Mouse (Mus musculus): ENCODE results near the gene Abhd17a. TPM values are rescaled to one million over a fixed set of nuclear protein-coding genes. Genes with fewer than 3 reads are reported as not detected.

Gene Abhd17a
- polyA plus RNA-seq, 1 experiment from 2014 or later = 50.8 TPM

DNA sequence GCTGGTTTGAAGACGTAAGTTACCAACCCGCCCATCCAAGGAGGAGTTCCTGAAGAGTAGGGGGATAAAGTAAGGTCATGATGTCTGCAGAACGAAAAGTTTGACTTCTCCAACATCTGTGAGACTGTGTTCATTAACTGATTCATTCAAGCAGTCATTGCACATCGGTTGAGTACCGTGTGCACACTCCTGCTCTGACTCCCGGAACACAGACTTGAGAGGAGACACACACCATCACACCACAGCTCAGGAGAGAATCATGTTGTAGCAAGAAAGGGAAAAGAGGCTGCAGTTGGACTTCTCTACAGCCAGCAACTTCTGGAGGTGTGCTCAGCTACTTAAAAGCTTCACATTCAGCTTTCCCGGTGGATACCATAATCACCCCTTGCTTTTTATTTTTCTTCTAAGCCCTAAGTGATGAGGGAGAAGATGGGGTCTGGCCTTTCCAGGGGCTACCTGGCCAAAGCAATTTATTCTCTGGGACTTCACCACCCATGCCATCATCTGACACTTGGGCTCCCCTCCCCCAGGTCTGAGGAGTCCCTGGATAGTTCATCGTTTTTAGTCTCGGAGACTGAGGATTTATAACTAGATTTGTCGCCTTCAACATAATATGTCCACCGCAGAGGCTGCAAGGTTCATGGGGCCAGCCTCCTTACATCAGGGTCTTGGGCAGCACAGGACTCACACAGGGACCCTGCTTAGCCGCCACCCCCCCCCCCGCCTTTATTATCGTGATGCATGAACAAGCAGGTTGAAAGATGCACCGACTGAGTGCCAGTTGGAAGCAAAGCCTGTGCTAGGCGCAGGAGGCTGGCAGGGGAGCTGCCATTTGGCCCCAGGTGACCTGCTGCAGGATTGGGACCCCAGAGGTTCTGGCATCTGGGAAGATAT is 30.9 kb upstream of the Abhd17a start:
- no peak for ATAC-seq (ENCODE audit: insufficient read depth)

GRCm38 (mm10) chr10:80620365-80620764 is 30.2 kb upstream of the Abhd17a start:
- no peak overlapping the region for H3K9ac ChIP-seq
- H3K27ac ChIP-seq (replicated peaks) = peak overlapping the region; percentile 99
- H3K4me1 ChIP-seq (replicated peaks) = peaks cover 63% of the 10 kb centered on the region
- no peak for ATAC-seq (ENCODE audit: insufficient read depth)
- H3K4me2 ChIP-seq = no peak overlapping the region
- H3K4me3 ChIP-seq (replicated peaks) = no peak overlapping the region
- H3K27me3 ChIP-seq = no peaks in the 10 kb centered on the region
- H3K9me3 ChIP-seq (replicated peaks) = no peaks in the 10 kb centered on the region
- H3K36me3 ChIP-seq (replicated peaks) = peaks cover 6% of the 10 kb centered on the region; the same call in 1 of the 2 replicates
- 80% methylated on average over 9 of the region's 9 CpGs for WGBS (ENCODE audit: insufficient replicate concordance)

More for the DNA sequence above, 30.9 kb upstream of the Abhd17a start:
- no peaks in the 10 kb centered on the region for H3K27me3 ChIP-seq
- H3K36me3 ChIP-seq (replicated peaks) = no peaks in the 10 kb centered on the region
- peaks cover 67% of the 10 kb centered on the region for H3K4me1 ChIP-seq (replicated peaks)
- peak overlapping the region; percentile 89 for H3K4me3 ChIP-seq (replicated peaks)
- H3K27ac ChIP-seq (replicated peaks) = peak overlapping the region; percentile 99
- H3K9ac ChIP-seq = peak overlapping the region; percentile 41
- peak overlapping the region; percentile 97 for H3K4me2 ChIP-seq
- WGBS (ENCODE audit: insufficient replicate concordance) = 59% methylated on average over 16 of the region's 16 CpGs
- no peaks in the 10 kb centered on the region for H3K9me3 ChIP-seq (replicated peaks)

DNA sequence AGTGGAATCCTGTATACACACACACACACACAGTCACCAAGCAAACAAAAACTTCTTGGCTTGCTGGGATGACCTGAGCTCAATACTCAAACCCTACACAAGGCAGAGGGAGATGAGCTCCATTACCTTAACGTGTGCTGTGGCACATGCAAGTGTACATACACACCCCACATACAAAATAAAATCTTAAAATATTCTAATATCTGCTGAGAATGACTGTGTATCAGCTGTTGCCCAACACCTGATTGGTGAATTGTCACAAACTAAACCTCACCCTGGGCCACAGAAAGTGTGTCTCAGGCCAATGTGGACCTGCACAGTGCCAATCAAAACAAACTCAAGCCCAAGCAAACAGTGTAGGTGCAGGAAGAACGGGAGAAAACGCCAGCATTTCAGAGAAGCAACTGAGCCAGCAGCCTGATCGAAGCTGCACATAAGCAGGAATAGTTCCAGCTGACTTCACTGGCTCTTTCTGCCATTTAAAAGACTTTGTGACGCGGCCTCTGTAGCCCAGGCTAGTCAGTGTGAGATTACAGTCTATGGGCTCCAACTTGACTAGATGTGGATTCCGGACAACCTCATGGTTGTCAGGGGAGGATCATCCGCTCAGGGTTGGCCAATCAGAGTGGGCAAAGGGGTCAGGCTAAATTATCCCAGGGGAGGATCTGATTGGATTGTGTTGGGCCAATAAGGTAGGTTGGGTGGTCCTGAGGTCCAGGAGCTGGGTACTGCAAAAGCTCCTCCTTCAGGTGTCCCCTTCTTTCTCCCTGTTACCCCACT is 29.5 kb upstream of the Abhd17a start:
- Histone ChIP-seq H3K27me3 (no peaks in the 10 kb centered on the region), H3K36me3 (replicated peaks) (peaks cover 13% of the 10 kb centered on the region), H3K4me3 (replicated peaks) (no peak overlapping the region), H3K4me1 (replicated peaks) (peaks cover 56% of the 10 kb centered on the region), H3K27ac (replicated peaks) (peak overlapping the region; percentile 99; the same call in 1 of the 2 replicates), H3K9ac (no peak overlapping the region), H3K9me3 (replicated peaks) (no peaks in the 10 kb centered on the region), H3K4me2 (no peak overlapping the region)
- ATAC-seq (ENCODE audit: insufficient read depth) = no peak
- WGBS (ENCODE audit: insufficient replicate concordance) = 62% methylated on average over 8 of the region's 8 CpGs

DNA sequence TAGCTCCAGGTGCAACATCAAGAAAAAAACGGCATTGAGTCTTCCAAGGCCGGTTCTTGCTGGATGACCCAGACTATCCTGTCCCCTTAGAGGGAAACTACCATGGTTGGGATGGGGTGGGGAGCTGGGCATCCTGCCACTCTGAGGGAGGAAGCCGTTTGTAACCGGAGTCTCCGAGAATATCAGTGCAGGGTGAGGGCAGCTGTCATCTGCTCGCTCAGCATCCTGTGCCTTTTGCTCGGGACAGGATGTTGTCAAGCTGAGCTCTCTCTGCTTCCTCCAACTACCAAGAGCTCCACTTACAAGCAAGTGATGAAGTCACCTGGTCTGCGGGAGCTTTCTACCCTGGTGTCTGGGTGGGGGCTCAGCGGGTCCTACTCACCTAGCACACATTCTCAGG is 28.0 kb upstream of the Abhd17a start:
- ATAC-seq (ENCODE audit: insufficient read depth) = no peak
- Histone ChIP-seq H3K9me3 (replicated peaks) (no peaks in the 10 kb centered on the region), H3K27ac (replicated peaks) (no peak overlapping the region), H3K4me2 (no peak overlapping the region), H3K9ac (no peak overlapping the region), H3K4me3 (replicated peaks) (no peak overlapping the region), H3K36me3 (replicated peaks) (peaks cover 28% of the 10 kb centered on the region), H3K4me1 (replicated peaks) (peaks cover 41% of the 10 kb centered on the region), H3K27me3 (no peaks in the 10 kb centered on the region)
- WGBS (ENCODE audit: insufficient replicate concordance) = 36% methylated on average over 9 of the region's 9 CpGs

DNA sequence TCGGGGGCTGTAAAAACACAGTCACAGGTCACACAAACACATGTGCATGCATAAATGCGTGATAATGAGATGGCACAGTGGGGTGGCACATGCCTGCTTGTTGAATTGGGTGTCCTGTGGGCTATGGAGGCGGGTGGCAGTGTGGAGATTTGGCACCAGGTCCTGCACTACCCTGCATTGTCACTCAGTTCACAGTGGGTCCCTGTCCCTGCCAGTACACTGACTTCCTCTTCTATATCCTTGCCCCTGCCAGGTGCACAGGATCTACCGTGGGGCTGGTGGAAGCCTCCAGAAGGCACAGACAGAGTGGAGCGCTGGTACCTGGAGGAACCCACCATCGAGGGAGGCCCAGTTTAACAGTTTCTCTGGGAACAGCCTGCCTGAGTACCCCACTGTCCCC is 24.2 kb upstream of the Abhd17a start:
- H3K4me1 ChIP-seq (replicated peaks) = peaks cover 30% of the 10 kb centered on the region
- H3K4me3 ChIP-seq (replicated peaks) = no peak overlapping the region
- H3K9me3 ChIP-seq (replicated peaks) = no peaks in the 10 kb centered on the region
- no peak overlapping the region for H3K4me2 ChIP-seq
- H3K27ac ChIP-seq (replicated peaks) = no peak overlapping the region
- H3K9ac ChIP-seq = no peak overlapping the region
- WGBS (ENCODE audit: insufficient replicate concordance) = 78% methylated on average over 6 of the region's 6 CpGs
- H3K36me3 ChIP-seq (replicated peaks) = peaks cover 60% of the 10 kb centered on the region
- no peak for ATAC-seq (ENCODE audit: insufficient read depth)
- no peaks in the 10 kb centered on the region for H3K27me3 ChIP-seq

GRCm38 (mm10) chr10:80613821-80614220 is 23.7 kb upstream of the Abhd17a start:
- 67% methylated on average over 3 of the region's 3 CpGs for WGBS (ENCODE audit: insufficient replicate concordance)
- H3K4me2 ChIP-seq = no peak overlapping the region
- no peak overlapping the region for H3K9ac ChIP-seq
- H3K27me3 ChIP-seq = no peaks in the 10 kb centered on the region
- H3K36me3 ChIP-seq (replicated peaks) = peaks cover 66% of the 10 kb centered on the region
- ATAC-seq (ENCODE audit: insufficient read depth) = no peak
- no peak overlapping the region for H3K4me3 ChIP-seq (replicated peaks)
- no peaks in the 10 kb centered on the region for H3K9me3 ChIP-seq (replicated peaks)
- no peak overlapping the region for H3K27ac ChIP-seq (replicated peaks)
- H3K4me1 ChIP-seq (replicated peaks) = peaks cover 28% of the 10 kb centered on the region

DNA sequence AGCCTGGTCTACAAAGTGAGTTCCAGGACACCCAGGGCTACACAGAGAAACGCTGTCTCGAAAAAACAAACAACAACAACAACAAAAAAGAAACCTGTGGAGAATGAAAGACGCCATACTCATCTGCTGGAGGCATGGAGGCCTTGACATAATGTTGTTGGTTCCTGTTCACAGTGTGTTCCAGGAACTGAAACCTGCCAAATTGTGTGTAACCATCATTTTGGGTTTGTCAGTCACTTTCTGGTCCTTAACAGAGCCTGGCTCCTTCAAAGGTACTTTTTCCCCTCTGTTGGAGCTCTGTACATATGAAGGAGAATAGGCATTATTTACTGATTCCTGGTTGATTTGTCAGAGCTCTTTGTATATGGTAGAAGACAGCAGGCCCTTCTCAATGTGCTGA is 21.8 kb upstream of the Abhd17a start:
- H3K4me3 ChIP-seq (replicated peaks) = no peak overlapping the region
- ATAC-seq (ENCODE audit: insufficient read depth) = no peak

GRCm38 (mm10) chr10:80611024-80611423 is 20.9 kb upstream of the Abhd17a start:
- Histone ChIP-seq H3K36me3 (replicated peaks) (peaks cover 94% of the 10 kb centered on the region), H3K27ac (replicated peaks) (peak overlapping the region; percentile 45; the same call in 1 of the 2 replicates), H3K4me2 (no peak overlapping the region), H3K4me3 (replicated peaks) (no peak overlapping the region), H3K9ac (no peak overlapping the region), H3K27me3 (no peaks in the 10 kb centered on the region), H3K4me1 (replicated peaks) (peaks cover 47% of the 10 kb centered on the region), H3K9me3 (replicated peaks) (no peaks in the 10 kb centered on the region)
- peak; percentile 35; the same call in 1 of the 2 replicates for ATAC-seq (ENCODE audit: insufficient read depth)
- 40% methylated on average over 4 of the region's 4 CpGs for WGBS (ENCODE audit: insufficient replicate concordance)

More for the DNA sequence above, 21.8 kb upstream of the Abhd17a start:
- Histone ChIP-seq H3K27ac (replicated peaks) (no peak overlapping the region), H3K9me3 (replicated peaks) (no peaks in the 10 kb centered on the region), H3K4me1 (replicated peaks) (peaks cover 39% of the 10 kb centered on the region), H3K9ac (no peak overlapping the region), H3K36me3 (replicated peaks) (peaks cover 85% of the 10 kb centered on the region), H3K4me2 (no peak overlapping the region), H3K27me3 (no peaks in the 10 kb centered on the region)
- WGBS (ENCODE audit: insufficient replicate concordance) = 82% methylated on average over 3 of the region's 3 CpGs

GRCm38 (mm10) chr10:80610116-80610785 is 20.1 kb upstream of the Abhd17a start:
- no peak overlapping the region for H3K9ac ChIP-seq
- H3K36me3 ChIP-seq (replicated peaks) = peaks cover 89% of the 10 kb centered on the region
- 76% methylated on average over 9 of the region's 9 CpGs for WGBS (ENCODE audit: insufficient replicate concordance)

DNA sequence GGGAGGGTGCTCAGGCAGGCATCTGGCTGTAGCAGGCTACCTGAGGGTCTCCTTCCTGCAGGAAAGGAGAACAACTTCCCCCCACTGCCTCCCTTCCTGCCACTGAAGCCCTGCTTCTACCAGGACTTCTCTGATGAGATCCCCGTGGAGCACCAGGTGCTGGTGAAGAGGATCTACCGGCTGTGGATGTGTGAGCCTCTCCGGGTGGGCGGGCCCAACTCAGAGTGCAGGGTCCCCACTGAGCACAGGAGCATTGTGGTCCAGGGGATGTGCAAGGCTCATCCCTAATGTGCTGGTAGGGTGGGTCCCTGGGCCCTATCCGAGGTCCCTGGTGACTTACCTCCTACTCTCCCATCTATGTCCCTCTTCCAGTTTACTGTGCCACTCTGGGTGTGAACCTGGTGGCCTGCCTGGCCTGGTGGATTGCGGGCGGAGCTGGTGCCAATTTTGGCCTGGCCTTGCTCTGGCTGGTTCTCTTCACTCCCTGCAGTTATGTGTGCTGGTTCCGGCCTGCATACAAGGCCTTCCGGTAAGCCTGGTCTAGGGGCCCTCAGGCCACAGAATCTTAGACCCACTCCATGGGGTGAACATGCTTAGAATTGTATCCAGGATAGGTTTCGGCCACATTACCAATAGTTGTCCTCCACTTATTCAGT is 19.3 kb upstream of the Abhd17a start:
- Histone ChIP-seq H3K4me2 (no peak overlapping the region), H3K27me3 (no peaks in the 10 kb centered on the region), H3K9ac (no peak overlapping the region), H3K27ac (replicated peaks) (no peak overlapping the region; the same call in 1 of the 2 replicates), H3K4me1 (replicated peaks) (peaks cover 59% of the 10 kb centered on the region), H3K9me3 (replicated peaks) (no peaks in the 10 kb centered on the region), H3K4me3 (replicated peaks) (no peak overlapping the region), H3K36me3 (replicated peaks) (peaks cover 81% of the 10 kb centered on the region)
- no peak for ATAC-seq (ENCODE audit: insufficient read depth)
- 81% methylated on average over 10 of the region's 10 CpGs for WGBS (ENCODE audit: insufficient replicate concordance)

More at GRCm38 (mm10) chr10:80610116-80610785, 20.1 kb upstream of the Abhd17a start:
- no peaks in the 10 kb centered on the region for H3K27me3 ChIP-seq
- H3K27ac ChIP-seq (replicated peaks) = peak overlapping the region; percentile 45; the same call in 1 of the 2 replicates
- no peak overlapping the region for H3K4me2 ChIP-seq
- no peak overlapping the region for H3K4me3 ChIP-seq (replicated peaks)
- H3K4me1 ChIP-seq (replicated peaks) = peaks cover 50% of the 10 kb centered on the region
- ATAC-seq (ENCODE audit: insufficient read depth) = no peak
- H3K9me3 ChIP-seq (replicated peaks) = no peaks in the 10 kb centered on the region
